Mouse (Mus musculus) CH12.LX (cell line): ENCODE results near the gene Hip1r. TPM values are rescaled to one million over a fixed set of nuclear protein-coding genes. Genes with fewer than 3 reads are reported as not detected.

ENCODE experiments used
- DNase-seq: peaks from one replicate; pipeline ENCODE4 v3.0.0-alpha.2; 2013; ENCODE audit errors: extremely low read depth
- H3K27ac ChIP-seq: 2 replicates; pipeline ENCODE4 v1.5.1; 2012; ENCODE audit warnings: low read depth, mild to moderate bottlenecking, control low read depth, moderate library complexity; ENCODE audit not compliant: insufficient read depth
- H3K27me3 ChIP-seq: replicated peaks from 2 replicates; pipeline ENCODE3; 2012; ENCODE audit warnings: inconsistent platforms
- H3K36me3 ChIP-seq, 2 experiments: replicated peaks in 1 of 2; 2 replicates each; pipeline versions ENCODE3 to v1.6.1; 2012; ENCODE audit warnings: inconsistent platforms in 1 of 2, low read length in 1 of 2, mild to moderate bottlenecking in 1 of 2, mixed read lengths in 1 of 2, moderate library complexity in 1 of 2; ENCODE audit not compliant: control insufficient read depth in 1 of 2, insufficient read depth in 1 of 2
- H3K4me1 ChIP-seq, 2 experiments: 2 replicates each; pipeline ENCODE4 v1.6.1; 2012; ENCODE audit warnings: inconsistent platforms in 1 of 2, moderate library complexity in 1 of 2; ENCODE audit not compliant: insufficient read depth in 2 of 2, control insufficient read depth in 1 of 2
- H3K4me2 ChIP-seq: 2 replicates; pipeline ENCODE4 v1.6.1; 2012; ENCODE audit warnings: low read depth, mild to moderate bottlenecking, control low read depth; ENCODE audit not compliant: poor library complexity, insufficient read depth, severe bottlenecking
- H3K4me3 ChIP-seq, 3 experiments: fragments of 150-350 bp in 1 of 3; sonication (generic) in 1 of 3; replicated peaks in 1 of 3; 2 replicates each; pipeline versions ENCODE3 to v1.5.1; 2011 to 2012; ENCODE audit warnings: low read depth in 2 of 3, low read length in 2 of 3, mild to moderate bottlenecking in 2 of 3, moderate library complexity in 2 of 3, control low read depth in 1 of 3, improper control_type of control experiment in 1 of 3, inconsistent platforms in 1 of 3, mixed read lengths in 1 of 3; ENCODE audit not compliant: poor library complexity in 1 of 3
- H3K79me2 ChIP-seq: replicated peaks from 2 replicates; pipeline ENCODE4 v1.6.1; 2012; ENCODE audit warnings: mild to moderate bottlenecking, moderate library complexity; ENCODE audit not compliant: control insufficient read depth, poor library complexity, insufficient read depth, severe bottlenecking; ENCODE audit errors: extremely low read depth
- H3K9ac ChIP-seq: 2 replicates; pipeline ENCODE4 v1.6.1; 2012; ENCODE audit warnings: low read depth, mild to moderate bottlenecking, control low read depth, moderate library complexity; ENCODE audit not compliant: insufficient read depth
- H3K9me3 ChIP-seq: replicated peaks from 2 replicates; pipeline ENCODE3; 2012; ENCODE audit warnings: low read length, inconsistent platforms, mixed read lengths
- BHLHE40 ChIP-seq: IDR thresholded peaks from 2 replicates; pipeline ENCODE4 v1.6.1; 2011; ENCODE audit warnings: mild to moderate bottlenecking, low read depth, low read length, improper control_type of control experiment
- CHD1 ChIP-seq: IDR thresholded peaks from 2 replicates; pipeline ENCODE4 v1.6.1; 2012; ENCODE audit warnings: low read depth, low read length, improper control_type of control experiment, inconsistent platforms
- CHD2 ChIP-seq: IDR thresholded peaks from 2 replicates; pipeline ENCODE4 v1.6.1; 2011; ENCODE audit warnings: low read length, improper control_type of control experiment
- CTCF ChIP-seq, 2 experiments: IDR thresholded peaks in 1 of 2; conservative IDR thresholded peaks in 1 of 2; 2 replicates each; pipeline ENCODE4 v1.5.1; 2011 to 2012; ENCODE audit warnings: low read depth in 2 of 2, low read length in 2 of 2, improper control_type of control experiment in 1 of 2, inconsistent platforms in 1 of 2, mild to moderate bottlenecking in 1 of 2, moderate library complexity in 1 of 2
- E2F4 ChIP-seq: IDR thresholded peaks from 2 replicates; pipeline ENCODE4 v1.6.1; 2011; ENCODE audit warnings: low read depth, low read length, improper control_type of control experiment; ENCODE audit not compliant: insufficient replicate concordance
- JUN ChIP-seq: IDR thresholded peaks from 2 replicates; pipeline ENCODE4 v1.6.1; 2011; ENCODE audit warnings: low read depth, mild to moderate bottlenecking, low read length, improper control_type of control experiment, moderate library complexity; ENCODE audit not compliant: insufficient read depth
- JUND ChIP-seq: conservative IDR thresholded peaks from 2 replicates; pipeline ENCODE4 v1.6.1; 2011; ENCODE audit warnings: low read depth, low read length, improper control_type of control experiment
- KAT2A ChIP-seq: IDR thresholded peaks from 2 replicates; pipeline ENCODE4 v1.6.1; 2012; ENCODE audit warnings: low read length, improper control_type of control experiment, inconsistent platforms; ENCODE audit not compliant: insufficient replicate concordance
- MAX ChIP-seq: IDR thresholded peaks from 2 replicates; pipeline ENCODE4 v1.6.1; 2011; ENCODE audit warnings: low read length, improper control_type of control experiment
- MEF2A ChIP-seq: IDR thresholded peaks from 2 replicates; pipeline ENCODE4 v1.6.1; 2014; ENCODE audit warnings: low read depth, mild to moderate bottlenecking, inconsistent platforms, low read length, improper control_type of control experiment, borderline replicate concordance
- NELFE ChIP-seq: IDR thresholded peaks from 2 replicates; pipeline ENCODE4 v1.6.1; 2011; ENCODE audit warnings: low read depth, low read length, improper control_type of control experiment
- TBP ChIP-seq: conservative IDR thresholded peaks from 2 replicates; pipeline ENCODE4 v1.6.1; 2011; ENCODE audit warnings: low read depth, low read length, improper control_type of control experiment
- USF1 ChIP-seq: IDR thresholded peaks from 2 replicates; pipeline ENCODE4 v1.6.1; 2014; ENCODE audit warnings: low read depth, mild to moderate bottlenecking, inconsistent platforms, low read length, improper control_type of control experiment
- USF2 ChIP-seq: conservative IDR thresholded peaks from 2 replicates; pipeline ENCODE4 v1.6.1; 2011; ENCODE audit warnings: low read depth, low read length, improper control_type of control experiment
- ZC3H11A ChIP-seq: IDR thresholded peaks from 2 replicates; pipeline ENCODE4 v1.6.1; 2012; ENCODE audit warnings: low read depth, mild to moderate bottlenecking, inconsistent platforms, low read length, improper control_type of control experiment
- ZNF384 ChIP-seq: IDR thresholded peaks from 2 replicates; pipeline ENCODE4 v1.6.1; 2012; ENCODE audit warnings: low read depth, low read length, improper control_type of control experiment, inconsistent platforms
- dilution Hi-C: fragments of 300-500 bp; cut with MboI; formaldehyde crosslinking; loops from 2 replicates; pipeline ENCODE4 v1.14.3; 2020; ENCODE audit warnings: low sequenced_read_pairs; ENCODE audit not compliant: extremely low pct_unique_long_range_greater_than_20kb, extremely low pct_ligation_motif_present
- in situ Hi-C: fragments of 300-500 bp; cut with MboI; formaldehyde crosslinking; loops from 3 replicates; pipeline ENCODE4 v1.14.3; 2019; ENCODE audit warnings: low sequenced_read_pairs, low pct_ligation_motif_present, low pct_unique_long_range_greater_than_20kb, mixed read lengths
- polyA plus RNA-seq: library from polyadenylated mRNA; unstranded; fragments of >175 nt; gene quantifications from 2 replicates; pipeline ENCODE4 v1.2.1, GENCODE M21; 2012; ENCODE audit warnings: low read depth; ENCODE audit not compliant: insufficient read length
- total RNA-seq, 2 experiments: library from RNA; depleted of rRNA; stranded (reverse); fragments of 300-350 nt in 1 of 2; fragments of >200 nt in 1 of 2; gene quantifications; 2 replicates each; pipeline ENCODE4 v1.2.3; 2012 to 2014

Gene Hip1r
- total and polyA plus RNA-seq, 3 experiments, result 26.1 to 49.8 (median 44.7) TPM

GRCm38 (mm10) chr5:123985434-123985833 lies 12.0 kb downstream of the Hip1r start:
- H3K9ac ChIP-seq, result no peak overlapping the region
- H3K4me3 ChIP-seq, result no peak overlapping the region
- peaks cover 82% of the 10 kb centered on the region for H3K79me2 ChIP-seq
- DNase-seq, result no peak
- in situ Hi-C loops (no loop called here), dilution Hi-C loops (no loop called here)
- H3K9me3 ChIP-seq, result no peaks in the 10 kb centered on the region
- H3K4me2 ChIP-seq, result no peak overlapping the region
- TF ChIP-seq JUND, result no peak
- no peak for TF ChIP-seq CTCF (conservative IDR thresholded peaks at IDR 0.05 in 1 of 2, IDR thresholded peaks at IDR 0.05 in 1 of 2; ENCODE audit: low read depth in 2 of 2, low read length in 2 of 2)
- TF ChIP-seq ZNF384, result no peak
- TF ChIP-seq KAT2A, result no peak
- no peak for TF ChIP-seq TBP
- H3K4me1 ChIP-seq, result peaks cover 37 to 58% of the 10 kb centered on the region in 2 experiments
- no peaks in the 10 kb centered on the region for H3K27me3 ChIP-seq
- no peak overlapping the region for H3K27ac ChIP-seq
- H3K36me3 ChIP-seq, result peaks cover 34 to 69% of the 10 kb centered on the region in 2 experiments

- H3K27ac ChIP-seq, result no peak overlapping the region
- in situ Hi-C loops, result no loop called here
- H3K27me3 ChIP-seq, result no peaks in the 10 kb centered on the region
- H3K36me3 ChIP-seq, result peaks cover 48 to 81% of the 10 kb centered on the region in 2 experiments
- H3K4me1 ChIP-seq, result peaks cover 29 to 52% of the 10 kb centered on the region in 2 experiments
- no peaks in the 10 kb centered on the region for H3K9me3 ChIP-seq
- H3K4me3 ChIP-seq, result no peak overlapping the region
- H3K79me2 ChIP-seq, result peaks cover 72% of the 10 kb centered on the region
- TF ChIP-seq NELFE (no peak), MEF2A (no peak), CHD1 (no peak), USF2 (no peak), TBP (no peak), CHD2 (no peak), ZC3H11A (no peak), JUN (no peak), USF1 (no peak), BHLHE40 (no peak), ZNF384 (no peak), MAX (no peak), E2F4 (no peak), JUND (no peak)
- H3K4me2 ChIP-seq, result no peak overlapping the region
- dilution Hi-C loops, result no loop called here
- no peak for DNase-seq
- no peak overlapping the region for H3K9ac ChIP-seq
Observed at GRCm38 (mm10) chr5:123986925-123987324, 13.5 kb downstream of the Hip1r start.
